Mouse (Mus musculus) kidney, adult 2 months (tissue): ENCODE measurements around the gene Slc36a2. TPM values are rescaled to one million over a fixed set of nuclear protein-coding genes. Genes with fewer than 3 reads are reported as not detected.
"Not testable (repeated sequence)": the region's sequence is repeated elsewhere in the genome, so short reads cannot be mapped to it uniquely, and the experiment has no call there.

ENCODE experiments used
- DNase-seq: peaks from one replicate; pipeline ENCODE4 v3.0.0; 2021
- H3K27ac ChIP-seq: fragments of 200-500 bp; 2 replicates; pipeline ENCODE4 v1.5.1; 2012; ENCODE audit warnings: low read depth, low read length, control low read depth, inconsistent platforms; ENCODE audit not compliant: insufficient read depth
- H3K27me3 ChIP-seq: fragments of 200-500 bp; replicated peaks from 2 replicates; pipeline ENCODE4 v1.6.1; 2012; ENCODE audit warnings: mild to moderate bottlenecking, moderate library complexity, low read length, inconsistent platforms; ENCODE audit not compliant: control insufficient read depth, insufficient read depth
- H3K36me3 ChIP-seq: fragments of 200-500 bp; 2 replicates; pipeline ENCODE4 v1.6.1; 2012; ENCODE audit warnings: mild to moderate bottlenecking, moderate library complexity, low read length, inconsistent platforms; ENCODE audit not compliant: control insufficient read depth, insufficient read depth
- H3K4me1 ChIP-seq: fragments of 200-500 bp; 2 replicates; pipeline ENCODE4 v1.6.1; 2011; ENCODE audit warnings: low read length; ENCODE audit not compliant: control insufficient read depth, insufficient read depth
- H3K4me3 ChIP-seq: fragments of 200-500 bp; 2 replicates; pipeline ENCODE4 v1.5.1; 2011; ENCODE audit warnings: mild to moderate bottlenecking, low read depth, low read length, control low read depth; ENCODE audit not compliant: insufficient read depth
- CTCF ChIP-seq: fragments of 200-500 bp; conservative IDR thresholded peaks from 2 replicates; pipeline ENCODE4 v1.5.1; 2011; ENCODE audit warnings: low read depth, mild to moderate bottlenecking, control low read depth, low read length, moderate library complexity, mixed read lengths; ENCODE audit not compliant: insufficient read depth, insufficient read length
- POLR2A ChIP-seq: fragments of 200-500 bp; IDR thresholded peaks from one replicate; pipeline ENCODE4 v1.6.1; 2011; ENCODE audit warnings: low read depth, low read length, control low read depth
- WGBS: fragments of 180-500 bp; shearing (Covaris S2); methylation state at CpG from one replicate; pipeline ENCODE4 v1.1.7; 2018; 5-methylcytosine and 5-hydroxymethylcytosine counted together
- polyA plus RNA-seq: library from polyadenylated mRNA; depleted of rRNA; stranded (reverse); fragments of >200 nt; gene quantifications from 2 replicates; pipeline ENCODE4 v1.2.3, GENCODE M21; 2012

The Slc36a2 gene
- polyA plus RNA-seq, 1 experiment, result 35.4 TPM

GRCm38 (mm10) chr11:55120821-55121271 is 64.0 kb downstream of the Slc36a2 start:
- TF ChIP-seq CTCF (no peak), POLR2A (no peak)
- 64% methylated on average over 8 of the region's 8 CpGs for WGBS
- Histone ChIP-seq H3K27ac (no peak overlapping the region), H3K27me3 (no peaks in the 10 kb centered on the region), H3K4me3 (no peak overlapping the region), H3K4me1 (no peaks in the 10 kb centered on the region), H3K36me3 (no peaks in the 10 kb centered on the region)
- no peak for DNase-seq

GRCm38 (mm10) chr11:55120279-55120678 is 64.6 kb downstream of the Slc36a2 start:
- no peaks in the 10 kb centered on the region for H3K4me1 ChIP-seq
- DNase-seq, result no peak
- no peak overlapping the region for H3K27ac ChIP-seq
- H3K4me3 ChIP-seq, result no peak overlapping the region
- no peaks in the 10 kb centered on the region for H3K27me3 ChIP-seq
- no peaks in the 10 kb centered on the region for H3K36me3 ChIP-seq
- TF ChIP-seq POLR2A, result no peak
- TF ChIP-seq CTCF, result no peak

DNA sequence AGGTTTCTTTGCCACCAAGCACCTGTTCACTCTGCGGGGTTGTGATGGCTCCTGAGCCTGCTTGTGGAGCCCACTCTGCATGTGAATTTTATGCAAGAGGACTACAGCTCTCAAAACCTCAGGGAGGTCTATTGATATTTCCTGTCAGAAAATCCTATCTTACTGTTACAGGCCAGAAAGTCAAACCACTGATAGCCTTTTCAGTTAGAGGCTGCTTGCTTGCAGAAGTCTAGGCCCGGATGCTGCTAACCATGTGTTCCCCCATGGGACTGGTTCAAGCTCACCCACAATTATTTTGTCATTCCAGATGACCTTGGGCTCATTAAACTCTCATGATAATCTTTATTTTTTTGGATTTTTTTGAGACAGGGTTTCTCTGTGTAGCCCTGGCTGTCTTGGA is 67.8 kb downstream of the Slc36a2 start:
- Histone ChIP-seq H3K36me3 (no peaks in the 10 kb centered on the region), H3K27ac (no peak overlapping the region), H3K4me3 (no peak overlapping the region), H3K4me1 (no peaks in the 10 kb centered on the region), H3K27me3 (no peaks in the 10 kb centered on the region)
- WGBS, result 85% methylated on average over 2 of the region's 2 CpGs
- TF ChIP-seq CTCF (no peak), POLR2A (no peak)
- DNase-seq, result no peak

DNA sequence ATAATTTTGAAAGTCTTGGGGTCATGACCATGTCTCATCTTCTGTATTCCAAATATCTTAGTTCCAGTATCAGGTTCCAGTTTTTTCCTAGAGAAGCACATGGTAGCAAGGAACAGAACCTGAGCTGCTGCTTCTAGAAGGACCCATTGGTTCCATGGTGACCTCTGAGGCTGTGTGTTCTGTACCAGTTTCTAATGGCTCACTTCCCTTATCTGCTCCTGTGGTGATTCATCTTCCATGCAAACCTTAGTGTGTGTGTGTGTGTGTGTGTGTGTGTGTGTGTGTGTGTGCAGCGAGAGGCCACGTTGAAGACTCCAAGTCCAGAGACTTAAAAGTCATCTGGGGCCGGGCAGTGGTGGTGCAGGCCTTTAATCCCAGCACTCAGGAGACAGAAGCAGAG is 68.9 kb downstream of the Slc36a2 start:
- H3K4me3 ChIP-seq, result no peak overlapping the region
- TF ChIP-seq POLR2A (no peak), CTCF (no peak)
- H3K27me3 ChIP-seq, result no peaks in the 10 kb centered on the region
- H3K4me1 ChIP-seq, result no peaks in the 10 kb centered on the region
- no peaks in the 10 kb centered on the region for H3K36me3 ChIP-seq
- no peak for DNase-seq
- no peak overlapping the region for H3K27ac ChIP-seq
- WGBS, result 85% methylated on average over 3 of the region's 3 CpGs

DNA sequence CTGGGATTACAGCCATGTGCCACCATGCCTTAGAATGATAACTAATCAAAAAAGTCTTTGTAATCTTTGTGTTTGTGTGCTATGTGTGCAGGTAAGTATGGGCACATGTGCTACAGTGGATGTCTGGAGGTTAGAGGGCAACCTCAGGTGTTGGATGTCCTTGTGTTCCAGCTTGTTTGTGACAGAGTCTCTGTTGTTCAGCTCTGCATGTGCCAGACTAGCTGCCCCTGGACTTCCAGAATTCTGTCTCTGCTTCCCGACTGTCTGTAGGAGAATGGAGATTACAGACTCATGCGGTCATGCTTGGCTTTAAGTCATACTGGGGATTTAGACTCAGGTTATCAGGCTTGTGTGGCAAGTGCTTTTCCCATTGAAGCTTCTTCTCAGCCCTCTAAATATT is 70.6 kb downstream of the Slc36a2 start:
- TF ChIP-seq POLR2A (no peak), CTCF (no peak)
- Histone ChIP-seq H3K27me3 (no peaks in the 10 kb centered on the region), H3K36me3 (no peaks in the 10 kb centered on the region; the same call in 1 of the 2 replicates), H3K27ac (no peak overlapping the region), H3K4me1 (0 out of 2 replicates have a peak, but pooled peaks cover 3% of the 10 kb centered on the region), H3K4me3 (no peak overlapping the region)
- WGBS, result 92% methylated on average over 2 of the region's 2 CpGs
- no peak for DNase-seq

- not testable (repeated sequence) for H3K36me3 ChIP-seq, H3K4me1 ChIP-seq, H3K27ac ChIP-seq, H3K27me3 ChIP-seq, DNase-seq, H3K4me3 ChIP-seq
- WGBS, result 47% methylated on average over 3 of the region's 4 CpGs
Measured at GRCm38 (mm10) chr11:55113861-55114250, 71.0 kb downstream of the Slc36a2 start.

DNA sequence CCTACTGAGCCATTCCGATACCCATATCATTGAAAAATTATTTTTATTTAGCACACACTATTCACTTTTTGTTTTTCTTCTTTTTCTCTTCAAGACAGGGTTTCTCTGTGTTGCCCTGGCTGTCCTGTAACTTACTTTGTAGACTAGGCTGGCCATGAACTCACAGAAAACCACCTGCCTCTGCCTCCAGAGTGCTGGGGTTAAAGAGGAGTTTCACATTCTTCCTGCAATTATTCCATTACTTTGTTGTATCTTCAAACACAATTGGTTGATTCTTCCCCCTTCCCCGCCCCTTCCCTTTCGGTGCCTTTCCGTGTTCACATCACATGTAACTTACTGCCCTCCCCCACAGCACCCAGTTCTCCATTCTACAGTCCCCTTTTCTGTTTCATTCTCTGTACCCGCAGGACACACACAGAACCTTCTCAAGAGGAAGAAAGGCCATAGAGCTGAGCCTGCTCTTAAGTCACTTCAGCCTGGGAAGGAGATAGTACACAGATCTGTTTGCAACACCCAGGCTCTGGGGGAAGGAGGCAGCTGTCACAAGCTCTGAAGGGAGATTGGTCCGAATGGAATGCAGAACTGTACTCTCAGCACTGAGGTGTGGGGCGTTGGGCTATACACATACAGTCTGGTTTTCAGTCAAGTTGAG is 71.5 kb downstream of the Slc36a2 start:
- Histone ChIP-seq H3K27me3 (no peaks in the 10 kb centered on the region), H3K4me3 (no peak overlapping the region), H3K4me1 (0 out of 2 replicates have a peak, but pooled peaks cover 3% of the 10 kb centered on the region), H3K27ac (no peak overlapping the region), H3K36me3 (no peaks in the 10 kb centered on the region; the same call in 1 of the 2 replicates)
- no peak for TF ChIP-seq POLR2A
- no peak for TF ChIP-seq CTCF
- peak; percentile 36 for DNase-seq
- WGBS, result 72% methylated on average over 7 of the region's 7 CpGs
